Mouse (Mus musculus) megakaryocyte, embryonic 14.5 days (primary cell): ENCODE data around the gene Cadps.

Experiments
- FLI1 ChIP-seq: IDR thresholded peaks from 2 replicates; pipeline ENCODE4 v1.6.1; 2012; ENCODE audit warnings: low read length, inconsistent platforms, mixed read lengths
- GATA1 ChIP-seq: IDR thresholded peaks from 3 replicates; pipeline ENCODE4 v1.6.1; 2012; ENCODE audit warnings: mixed read lengths, low read length, inconsistent platforms, borderline replicate concordance

DNA sequence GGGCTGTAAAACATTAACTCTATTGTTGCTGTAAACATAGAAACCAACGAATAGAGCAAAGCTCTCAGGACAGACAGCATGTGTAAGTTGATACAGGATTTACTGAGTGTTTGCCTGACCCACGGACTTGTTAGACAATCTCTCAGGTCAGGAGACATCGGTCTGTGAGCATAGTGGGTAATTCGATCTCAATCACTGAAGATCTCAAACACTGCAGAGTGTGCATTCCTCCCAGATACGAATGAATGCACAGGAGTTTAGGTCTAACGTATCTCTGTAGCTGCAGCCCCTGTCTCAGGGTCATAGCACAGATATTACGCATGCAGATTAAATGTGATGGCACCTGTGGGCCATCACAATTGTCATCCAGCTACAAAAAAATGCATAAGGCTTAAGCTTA, 242.1 kb downstream of the Cadps start:
- no peak for TF ChIP-seq GATA1
- no peak for TF ChIP-seq FLI1
